Mouse (Mus musculus) liver, embryonic 14.5 days (tissue): ENCODE results near the gene Shc1.

ENCODE experiments used
- CTCF ChIP-seq: IDR thresholded peaks from 2 replicates; pipeline ENCODE4 v1.5.1; 2016; ENCODE audit warnings: antibody characterized with exemption, low read depth, control low read depth
- EP300 ChIP-seq: IDR thresholded peaks from 2 replicates; pipeline ENCODE4 v1.6.1; 2016; ENCODE audit warnings: antibody characterized with exemption, low read depth

DNA sequence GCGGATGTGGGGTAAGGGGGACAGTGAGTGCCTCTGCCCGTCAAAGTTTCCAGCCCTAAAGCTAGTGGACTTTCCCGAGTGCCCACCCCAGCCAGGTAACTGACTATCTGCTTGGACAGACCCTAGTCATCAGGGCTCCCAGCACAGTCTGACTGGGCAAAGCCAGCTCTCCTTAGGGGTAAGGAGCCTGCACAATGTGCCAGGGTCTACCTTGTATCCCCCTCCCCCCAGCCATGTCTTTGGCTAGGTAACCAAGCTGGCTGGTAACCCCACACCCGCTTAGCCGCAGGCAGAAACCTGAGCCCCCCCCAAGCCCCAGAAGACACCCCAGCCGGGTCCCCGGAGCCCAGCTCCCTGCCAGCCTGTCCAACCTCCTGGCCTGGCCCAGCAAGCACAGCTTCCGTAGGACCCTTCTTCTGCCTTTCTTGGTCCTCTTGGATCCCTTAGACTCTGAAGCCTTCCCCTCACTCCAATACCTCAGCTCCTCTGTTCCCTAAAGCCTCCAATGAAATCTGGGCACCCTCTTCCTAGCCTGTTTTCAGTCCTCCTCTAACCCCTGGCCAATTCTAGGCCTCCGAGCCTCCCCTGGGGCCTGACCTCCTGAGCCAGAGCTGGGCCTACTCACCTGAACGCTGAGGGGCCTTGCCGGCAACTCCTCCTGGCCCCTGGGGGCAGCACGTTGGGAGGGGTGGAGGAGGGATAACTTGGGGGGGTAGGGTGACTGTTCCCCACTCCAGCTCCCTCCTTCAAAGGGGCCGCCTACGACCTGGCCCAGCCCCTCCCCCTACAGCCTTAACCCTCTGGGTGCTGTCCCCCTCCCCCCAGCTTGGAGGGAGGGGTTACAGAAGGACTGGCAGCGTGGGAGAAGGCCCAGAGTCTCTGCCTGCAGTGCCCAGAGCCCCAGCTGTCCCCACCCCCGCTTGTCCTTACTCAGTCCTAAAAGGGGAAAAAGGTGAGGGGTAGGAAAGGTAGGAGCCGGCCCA is 31.5 kb upstream of the Shc1 start:
- TF ChIP-seq CTCF (no peak), EP300 (no peak)
